Mouse (Mus musculus): Measurements from ENCODE around the gene Rnf208. TPM values are rescaled to one million over a fixed set of nuclear protein-coding genes. Genes with fewer than 3 reads are reported as not detected.
"Not testable (repeated sequence)": the region's sequence is repeated elsewhere in the genome, so short reads cannot be mapped to it uniquely, and the experiment has no call there.

Gene Rnf208
- total RNA-seq, 2 experiments from 2014 or later: 1.3 TPM

DNA sequence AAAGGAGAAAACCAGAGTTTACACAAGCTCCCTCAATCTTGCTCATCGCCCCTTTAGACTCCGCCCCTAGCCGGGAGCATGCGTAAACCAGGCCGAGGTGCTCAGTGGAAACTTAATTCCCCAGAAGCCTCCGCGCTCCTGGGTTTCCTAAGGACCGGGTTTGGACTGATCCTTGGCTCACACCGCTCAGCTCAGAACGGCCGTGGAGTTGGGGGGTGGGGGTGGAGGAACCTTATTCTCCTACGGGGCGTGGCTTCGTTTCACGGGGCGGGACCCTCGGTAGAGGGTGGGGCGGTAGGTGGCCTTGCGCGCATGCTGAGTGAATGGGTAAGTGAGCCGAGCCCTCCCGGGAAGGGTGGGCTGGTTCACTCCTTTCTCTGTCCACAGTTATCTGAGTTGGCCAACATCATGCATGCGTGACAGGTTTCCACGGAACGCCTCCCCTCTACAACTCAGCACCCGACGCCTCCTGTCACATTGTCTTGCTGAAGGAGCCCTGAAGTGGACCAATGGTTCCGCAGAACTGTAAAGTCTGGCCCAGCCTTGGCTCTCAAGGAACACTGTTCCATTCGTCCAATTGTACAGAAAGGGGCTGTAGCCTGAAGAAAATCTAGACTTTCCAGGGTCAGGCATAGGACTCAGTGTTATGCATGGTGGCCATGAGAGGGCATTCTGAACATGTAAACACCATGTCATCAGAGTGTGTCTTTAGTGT lies 1.2 kb upstream of the Rnf208 start:
- peak; percentile 47 to 74 for DNase-seq
- intact Hi-C loops (cut with DNase I): no loop called here

DNA sequence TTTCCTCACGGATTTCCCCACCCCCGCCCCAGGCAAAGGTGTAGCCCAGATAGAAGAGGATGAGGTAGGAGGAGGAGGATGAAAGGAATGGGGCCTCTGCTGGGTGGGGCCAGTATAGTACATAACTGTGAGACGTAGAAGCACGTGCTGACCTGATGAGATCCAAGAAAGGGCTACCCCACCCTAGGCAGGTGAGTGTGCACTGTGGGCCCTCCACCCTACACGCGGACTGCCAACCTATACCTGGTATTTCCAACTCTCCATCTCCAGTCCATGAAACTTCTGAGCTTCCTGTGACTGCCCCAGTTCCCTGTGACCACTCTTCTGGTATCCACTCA lies 648 bp upstream of the Rnf208 start:
- intact Hi-C loops (cut with DNase I): no loop called here
- no peak for DNase-seq

DNA sequence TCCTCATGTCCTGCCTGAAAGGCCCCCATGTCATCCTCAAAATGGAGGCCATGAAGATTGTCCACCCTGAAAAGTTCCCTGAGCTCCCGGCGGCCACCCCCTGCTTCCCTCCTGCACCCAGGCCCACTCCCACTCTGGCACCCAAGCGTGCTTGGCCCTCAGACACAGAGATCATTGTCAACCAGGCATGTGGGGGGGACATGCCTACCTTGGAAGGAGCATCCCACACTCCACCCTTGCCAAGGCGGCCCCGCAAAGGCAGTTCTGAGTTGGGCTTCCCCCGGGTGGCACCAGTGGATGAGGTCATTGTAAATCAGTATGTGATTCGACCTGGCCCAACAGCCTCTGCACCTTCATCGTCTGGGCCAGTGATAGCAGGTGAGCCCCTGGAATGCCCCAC lies 1.3 kb downstream of the Rnf208 start:
- no peak for DNase-seq
- intact Hi-C loops (cut with DNase I): no loop called here

DNA sequence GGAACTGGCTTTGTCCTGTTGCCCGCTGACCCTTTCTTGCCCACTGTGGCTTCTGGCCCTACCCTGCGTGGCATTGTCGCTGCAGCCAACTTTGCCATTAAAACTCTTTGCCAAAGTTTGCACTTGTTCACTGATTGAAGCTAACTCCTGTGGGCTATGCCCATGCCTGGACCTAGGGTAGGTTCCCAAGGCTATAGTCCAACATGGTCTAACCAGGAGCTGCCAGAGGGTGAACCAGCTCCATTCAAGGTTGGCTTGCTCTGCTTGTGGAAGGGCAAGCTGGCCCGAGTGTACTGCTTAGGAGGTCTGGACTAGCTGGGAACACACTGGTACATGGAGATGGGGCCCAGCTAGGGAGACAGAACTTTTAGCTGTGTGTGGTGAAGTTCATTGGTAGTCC lies 2.1 kb downstream of the Rnf208 start:
- DNase-seq: no peak
- intact Hi-C loops (cut with DNase I): no loop called here

DNA sequence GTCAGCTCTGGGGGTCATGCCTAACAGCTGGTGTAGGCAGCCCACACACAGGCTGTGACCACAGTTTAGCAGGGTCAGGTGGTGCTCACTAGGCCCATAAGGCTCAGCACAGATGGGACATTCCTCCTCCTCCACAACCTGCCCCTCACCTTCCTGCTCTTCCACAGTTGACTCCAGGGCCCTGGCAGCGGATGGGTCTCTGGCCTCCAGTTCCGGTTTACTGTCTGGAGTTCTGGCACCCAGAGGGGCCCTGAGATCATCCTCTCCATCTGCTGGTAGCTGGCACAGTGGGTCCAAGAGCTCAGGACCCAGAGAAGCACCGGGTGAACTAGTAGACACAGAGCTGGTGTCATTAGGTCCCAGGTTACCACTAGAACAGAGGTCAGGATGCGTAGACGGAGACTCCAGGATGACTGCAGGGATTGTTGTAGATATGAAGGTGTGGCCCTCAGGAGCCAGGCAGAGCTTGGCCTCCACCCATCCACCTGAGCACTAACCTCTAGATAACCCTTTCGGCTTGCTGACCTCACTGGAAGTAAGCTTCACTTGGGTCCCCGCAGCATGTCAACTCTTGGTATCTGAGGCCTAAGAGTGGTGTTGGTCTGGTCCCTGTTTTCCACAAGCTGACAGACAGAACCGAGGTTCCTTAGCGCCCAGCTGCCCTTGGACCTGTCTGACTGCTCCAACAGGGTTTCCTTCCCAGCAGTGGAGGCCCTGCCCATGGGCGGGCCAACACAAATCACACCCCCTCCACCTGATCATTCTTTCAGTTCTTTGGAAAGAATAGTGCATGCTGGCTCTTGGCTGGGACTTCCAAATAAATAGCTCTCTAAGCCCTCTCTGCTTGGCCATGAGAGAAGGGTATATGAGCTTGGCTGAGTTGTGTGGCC lies 4.4 kb downstream of the Rnf208 start, which contains the start of gene AL732309.1:
AL732309.1 (minus strand) TSS at position 681 of the 890 bp plus-strand sequence.
- intact Hi-C loops (cut with DNase I): no loop called here
- no peak for DNase-seq

DNA sequence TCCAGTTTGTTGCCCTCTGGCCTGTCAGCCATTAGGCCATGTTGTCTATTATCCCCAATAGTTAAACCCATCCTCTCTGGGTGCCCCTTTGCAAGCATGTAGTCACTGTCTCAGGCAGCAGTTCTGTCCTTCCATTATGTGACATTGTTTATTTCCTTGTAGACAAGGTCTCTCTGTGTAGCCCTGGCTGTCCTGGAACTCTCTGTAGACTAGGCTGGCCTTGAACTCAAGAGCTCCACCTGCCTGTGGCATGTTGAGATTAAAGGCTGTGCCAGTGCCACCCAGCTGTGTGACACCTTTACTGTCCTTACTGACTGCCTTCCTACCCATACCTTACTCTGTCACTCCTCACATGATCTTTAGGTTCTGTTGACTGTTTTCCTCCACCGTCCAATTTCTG lies 10.3 kb downstream of the Rnf208 start:
- DNase-seq: no peak
- intact Hi-C loops (cut with DNase I): no loop called here

DNA sequence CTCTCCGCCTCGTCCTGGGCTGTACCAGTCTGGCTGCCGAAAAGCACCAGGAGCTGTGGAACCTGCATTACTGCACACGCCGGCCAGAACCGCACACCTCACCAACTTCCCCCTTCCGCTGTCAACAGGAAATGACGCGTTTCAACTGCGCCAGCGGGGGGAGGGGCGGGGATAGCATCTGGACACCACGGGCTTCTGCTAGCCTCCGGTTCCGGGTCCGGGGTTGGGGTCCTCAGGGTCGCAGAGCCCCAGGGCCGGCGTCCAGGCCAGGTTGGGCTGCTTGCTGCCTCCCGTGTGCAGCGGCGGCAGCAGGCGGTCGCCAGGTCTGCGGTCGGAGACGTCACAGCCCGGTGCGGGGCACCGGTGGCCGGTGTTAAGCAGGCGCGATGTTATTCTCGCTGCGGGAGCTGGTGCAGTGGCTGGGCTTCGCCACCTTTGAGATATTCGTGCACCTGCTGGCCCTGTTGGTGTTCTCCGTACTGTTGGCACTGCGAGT lies 13.3 kb downstream of the Rnf208 start, which contains the start of gene Tmem203:
Tmem203 (plus strand) TSS at position 156 of the 496 bp plus-strand sequence.
- intact Hi-C loops (cut with DNase I): loop anchor here (1.0 to 5.0 kb wide), 4 partner anchors 21 to 153 kb away; partner anchors contain the start of gene Man1b1
- DNase-seq: peak; percentile 88 to 93

DNA sequence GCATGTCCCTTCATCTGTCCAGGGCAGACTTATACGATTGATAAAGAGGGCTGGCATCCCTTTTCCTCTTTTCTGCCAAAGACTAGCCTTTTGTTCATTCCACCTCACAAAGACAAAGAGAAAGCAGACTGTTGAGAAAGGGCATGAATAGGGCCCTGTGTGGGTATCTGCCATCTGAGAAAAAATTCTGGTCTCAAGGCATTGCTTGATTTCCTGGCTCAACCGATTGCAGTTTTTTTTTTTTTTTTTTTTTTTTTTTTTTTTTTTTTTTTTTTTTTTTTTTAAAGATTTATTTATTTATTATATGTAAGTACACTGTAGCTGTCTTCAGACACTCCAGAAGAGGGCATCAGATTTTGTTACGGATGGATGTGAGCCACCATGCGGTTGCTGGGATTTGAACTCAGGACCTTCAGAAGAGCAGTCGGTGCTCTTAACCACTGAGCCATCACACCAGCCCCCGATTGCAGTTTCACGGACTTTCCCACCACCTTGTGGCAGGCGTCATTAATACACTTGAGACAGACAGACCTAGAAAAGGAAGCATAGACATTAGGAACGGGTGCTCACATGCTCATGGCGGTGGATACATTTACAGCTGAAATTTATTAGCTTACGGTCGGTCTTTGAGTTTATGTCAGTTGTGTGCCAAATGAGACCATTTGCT lies 14.5 kb downstream of the Rnf208 start:
- peak; percentile 49 to 70 for DNase-seq
- intact Hi-C loops (cut with DNase I): loop anchor here (1.0 to 5.0 kb wide), 3 partner anchors 28 to 154 kb away; partner anchors contain the start of gene Man1b1

DNA sequence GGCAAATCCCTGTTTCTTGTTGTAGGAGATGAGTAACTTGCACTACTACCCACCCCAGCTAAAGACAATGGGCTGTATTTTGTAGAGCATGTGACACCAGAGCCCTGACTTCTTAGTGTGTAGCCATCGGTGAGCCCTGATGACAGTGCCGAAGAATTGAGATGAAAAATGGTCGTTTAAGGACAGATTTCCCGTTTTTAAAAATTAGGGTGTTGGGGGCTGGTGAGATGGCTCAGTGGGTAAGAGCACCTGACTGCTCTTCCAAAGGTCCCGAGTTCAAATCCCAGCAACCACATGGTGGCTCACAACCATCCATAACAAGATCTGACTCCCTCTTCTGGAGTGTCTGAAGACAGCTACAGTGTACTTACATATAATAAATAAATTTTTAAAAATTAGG lies 15.2 kb downstream of the Rnf208 start:
- not testable (repeated sequence) for DNase-seq
- intact Hi-C loops (cut with DNase I): loop anchor here (5.0 kb wide), 2 partner anchors 75 to 155 kb away; partner anchors contain the start of gene Man1b1

DNA sequence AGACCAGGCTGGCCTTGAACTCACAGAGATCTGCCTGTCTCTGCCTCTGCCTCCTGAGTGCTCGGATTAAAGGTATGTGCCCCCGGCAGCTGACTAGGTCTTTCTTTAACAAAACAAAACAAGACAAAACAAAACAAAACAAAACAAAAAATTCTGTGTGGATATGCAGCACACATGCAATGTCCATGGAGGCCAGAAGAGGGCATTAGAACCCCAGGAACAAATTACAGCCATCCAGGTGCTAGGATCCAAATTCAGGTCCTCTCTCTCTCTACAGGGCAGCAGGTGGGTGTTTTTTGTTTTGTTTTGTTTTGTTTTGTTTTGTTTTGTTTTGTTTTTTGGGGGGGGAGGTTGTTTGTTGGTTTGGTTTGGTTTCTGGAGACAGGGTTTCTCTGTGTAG lies 16.8 kb downstream of the Rnf208 start:
- no peak for DNase-seq
- intact Hi-C loops (cut with DNase I): loop anchor here (5.0 kb wide), 2 partner anchors 73 to 157 kb away; partner anchors contain the start of gene Man1b1

DNA sequence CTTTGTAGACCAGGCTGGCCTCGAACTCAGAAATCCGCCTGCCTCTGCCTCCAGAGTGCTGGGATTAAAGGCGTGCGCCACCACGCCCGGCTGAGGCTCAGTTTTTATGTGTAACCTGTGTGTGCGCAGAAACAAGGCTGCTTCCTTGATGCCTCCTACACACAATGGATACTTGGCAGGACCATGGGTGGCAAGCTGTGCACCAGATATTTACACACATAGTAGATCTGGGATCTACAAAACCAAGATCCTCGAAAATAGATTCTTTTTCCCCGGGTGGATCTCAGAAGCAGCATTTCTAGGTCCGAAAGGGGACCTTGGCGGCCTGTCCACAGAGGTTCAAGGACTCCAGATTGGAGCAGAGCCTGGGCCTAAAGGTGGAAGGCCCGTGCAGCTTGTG lies 19.8 kb downstream of the Rnf208 start:
- intact Hi-C loops (cut with DNase I): no loop called here
- no peak for DNase-seq

DNA sequence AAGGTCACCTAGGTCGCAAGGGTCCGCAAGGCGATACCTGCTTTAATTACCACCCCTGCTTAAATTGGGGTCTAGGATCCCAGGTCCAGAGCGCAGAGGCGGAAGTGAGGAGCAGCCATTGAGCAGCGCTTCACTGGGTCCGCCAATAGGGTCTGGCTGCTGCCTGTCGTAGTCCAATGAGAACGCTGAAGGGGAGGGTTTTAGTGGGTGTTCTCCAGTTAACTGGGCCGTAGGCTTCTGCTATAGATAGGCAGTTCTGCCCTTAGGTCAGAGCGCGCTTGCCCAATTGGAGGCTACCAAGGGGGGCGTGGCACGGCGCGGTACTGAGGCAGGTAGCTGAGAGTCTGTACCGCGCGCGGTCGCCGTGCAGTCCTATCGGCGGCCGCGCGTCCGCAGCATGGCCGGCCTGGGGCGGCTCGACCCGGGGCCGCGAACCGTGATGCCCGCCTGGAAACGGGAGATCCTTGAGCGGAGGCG lies 20.3 kb downstream of the Rnf208 start, which contains the start of gene Tprn:
Tprn (plus strand) TSS at position 328 of the 477 bp plus-strand sequence.
- intact Hi-C loops (cut with DNase I): no loop called here

DNA sequence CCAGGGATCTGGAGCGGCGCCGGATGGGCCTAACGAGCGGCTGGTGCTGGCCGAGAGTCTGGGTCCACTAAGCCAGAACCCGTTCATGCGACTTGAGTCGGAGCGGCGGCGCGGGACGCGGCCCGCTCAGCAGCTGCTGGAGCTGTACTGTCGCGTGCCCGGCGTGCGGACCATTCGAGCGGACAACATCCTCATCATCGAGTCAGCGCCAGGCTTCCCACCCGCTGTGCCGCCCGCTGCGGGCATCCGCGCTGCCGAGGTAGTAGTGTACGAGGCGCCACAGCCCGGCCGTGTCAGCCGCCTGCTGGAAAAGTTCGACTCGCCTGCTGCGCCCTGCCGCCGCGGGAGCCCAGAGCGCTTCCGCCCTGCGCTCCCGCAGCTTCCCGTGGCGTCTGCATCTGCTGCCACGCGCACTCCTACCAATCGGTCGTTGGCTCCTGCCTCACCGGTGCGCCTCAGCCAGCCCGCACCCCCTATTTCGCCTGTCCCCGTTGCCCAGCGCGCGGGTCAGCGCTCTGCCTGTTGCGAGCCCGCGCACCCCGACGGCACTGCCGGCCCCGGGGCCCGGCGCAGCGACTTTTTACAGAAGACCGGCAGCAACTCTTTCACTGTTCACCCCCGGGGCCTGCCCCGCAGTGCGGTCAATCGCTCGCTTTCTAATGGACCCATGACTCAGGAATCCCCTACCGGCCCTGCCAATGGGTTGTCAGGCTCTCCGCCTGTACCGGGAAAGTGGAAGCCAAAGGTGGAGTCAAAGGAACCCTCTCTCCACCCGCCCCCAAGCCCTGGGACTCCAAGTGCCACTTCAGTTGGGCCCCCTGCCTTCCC lies 21.0 kb downstream of the Rnf208 start:
- intact Hi-C loops (cut with DNase I): no loop called here
- DNase-seq: peak; percentile 43 to 47

More for the DNA sequence above, 20.3 kb downstream of the Rnf208 start, which contains the start of gene Tprn:
- DNase-seq: peak; percentile 96

DNA sequence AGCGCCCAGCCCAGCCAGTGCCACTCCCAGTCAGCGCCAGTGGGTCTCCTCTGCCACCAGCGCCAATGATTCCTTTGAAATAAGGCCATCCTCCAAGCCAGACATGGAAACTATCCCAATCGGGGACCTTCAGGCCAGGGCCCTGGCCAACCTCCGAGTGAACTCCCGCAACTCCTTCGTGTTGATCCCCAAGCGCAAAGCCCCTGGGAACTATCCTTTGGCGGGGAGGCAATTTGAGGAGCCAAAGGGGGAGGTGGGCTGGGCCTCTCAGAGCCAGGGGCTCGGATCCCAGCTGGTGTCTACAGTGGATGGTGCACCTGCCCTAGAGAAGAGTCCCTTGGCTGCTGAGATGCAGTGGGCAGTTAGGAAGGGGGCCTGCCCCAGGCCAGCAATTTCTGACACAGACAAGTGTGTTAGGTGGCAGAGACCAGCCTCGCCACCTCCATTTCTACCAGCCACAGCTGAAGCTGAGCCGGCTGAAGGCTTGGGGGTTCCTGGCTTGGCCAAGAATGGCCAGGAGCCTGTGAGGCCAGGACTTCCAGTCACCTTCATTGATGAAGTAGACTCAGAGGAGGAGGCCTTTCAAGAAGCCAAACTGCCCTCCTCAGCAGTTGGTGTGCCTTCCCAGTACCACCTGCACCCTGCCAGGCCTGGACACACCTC lies 21.7 kb downstream of the Rnf208 start:
- no peak for DNase-seq
- intact Hi-C loops (cut with DNase I): no loop called here

DNA sequence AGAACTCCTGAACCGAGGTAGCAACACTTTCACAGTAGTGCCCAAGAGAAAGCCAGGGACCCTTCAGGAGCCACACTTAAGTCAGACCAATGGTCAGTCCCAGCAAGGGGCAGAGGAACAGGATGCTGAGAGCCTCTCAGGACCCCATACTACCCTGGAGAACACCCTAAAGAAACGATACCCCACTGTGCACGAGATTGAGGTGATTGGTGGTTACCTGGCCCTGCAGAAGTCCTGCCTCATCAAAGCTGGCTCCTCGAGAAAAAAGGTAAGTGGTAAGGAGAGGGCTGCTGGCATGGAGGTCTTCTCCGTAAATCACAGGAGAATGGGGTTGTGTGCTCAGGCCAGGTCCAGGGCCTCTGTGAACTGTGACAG lies 22.2 kb downstream of the Rnf208 start:
- no peak for DNase-seq
- intact Hi-C loops (cut with DNase I): no loop called here

DNA sequence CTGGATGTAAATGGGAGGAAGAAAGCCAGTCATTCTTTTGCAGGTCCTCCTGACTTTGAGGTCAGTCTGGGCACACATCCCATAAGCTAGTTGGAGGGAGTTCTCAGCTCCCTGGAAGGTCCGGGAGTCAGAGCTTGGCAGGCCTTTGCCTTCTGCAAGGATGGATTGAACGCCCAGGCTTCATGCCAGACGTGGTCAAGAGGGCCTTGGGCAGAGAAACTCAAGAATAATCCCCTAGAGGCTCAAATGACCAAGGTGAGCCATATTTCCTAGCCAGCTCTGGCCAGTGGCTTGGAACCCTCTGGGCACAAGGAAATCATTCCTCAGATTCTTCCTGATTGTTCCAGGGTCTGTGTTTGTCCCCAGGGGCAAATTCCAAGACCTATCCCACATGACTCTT lies 22.8 kb downstream of the Rnf208 start:
- no peak for DNase-seq
- intact Hi-C loops (cut with DNase I): no loop called here

DNA sequence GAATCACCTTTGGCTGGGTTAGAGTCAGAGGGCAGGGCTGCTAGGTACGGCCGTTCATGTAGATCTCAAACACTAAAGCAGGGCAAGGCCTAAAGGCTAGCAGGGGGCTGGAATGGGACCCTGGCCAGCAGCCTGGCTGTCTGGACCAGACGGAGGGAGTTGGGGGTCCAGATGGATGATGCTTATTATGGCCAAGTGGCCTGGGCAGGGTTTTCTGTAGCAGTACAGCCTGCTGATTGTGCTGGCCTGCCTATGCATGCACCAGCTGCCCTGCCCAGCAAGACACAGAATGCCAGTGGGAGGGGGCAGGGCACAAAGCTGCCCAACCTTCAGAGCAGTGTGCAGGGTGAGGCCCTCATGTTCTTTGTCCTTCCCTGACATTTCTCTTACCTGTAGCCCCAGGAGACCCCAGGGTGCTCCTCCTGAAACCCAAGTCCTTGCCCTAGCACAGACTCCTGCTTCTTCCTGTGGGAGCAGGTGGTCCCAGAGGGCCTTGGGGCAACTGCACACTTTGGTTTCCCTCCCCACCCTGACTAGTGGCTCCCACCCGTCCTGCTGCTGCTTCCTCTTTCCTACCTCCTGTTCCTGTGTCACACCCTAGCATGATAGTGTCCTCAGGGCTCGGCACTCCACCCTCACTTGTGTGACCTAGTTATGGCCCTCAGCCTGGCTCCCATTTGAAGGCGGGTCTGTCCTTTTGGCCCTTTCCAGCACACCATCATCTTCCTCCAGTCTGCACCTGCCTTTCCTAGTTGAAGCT lies 24.0 kb downstream of the Rnf208 start:
- DNase-seq: no peak
- intact Hi-C loops (cut with DNase I): no loop called here

DNA sequence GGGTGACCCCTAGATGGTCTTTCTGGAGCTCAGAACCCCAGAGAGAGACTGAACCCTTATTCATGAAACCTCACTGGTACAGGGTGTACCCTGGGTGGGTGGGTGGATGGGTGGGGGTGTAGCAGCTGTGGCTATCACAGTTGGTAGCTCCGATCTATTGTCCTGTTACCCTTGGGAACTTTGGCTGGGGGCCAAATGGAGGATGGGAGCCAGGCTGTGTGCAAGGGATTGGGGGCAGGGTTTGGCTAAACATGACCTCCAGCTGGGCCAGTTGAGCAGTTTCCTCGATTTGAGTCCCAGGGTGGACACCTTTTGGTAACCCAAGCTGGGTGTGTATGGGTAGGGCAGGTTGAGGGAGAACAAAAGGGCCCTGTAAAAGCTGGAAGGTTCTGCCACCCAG lies 24.7 kb downstream of the Rnf208 start:
- intact Hi-C loops (cut with DNase I): no loop called here
- peak; percentile 32 to 52 for DNase-seq

Data from heart, postnatal 10 days (tissue).